In the genomic region with DNA sequence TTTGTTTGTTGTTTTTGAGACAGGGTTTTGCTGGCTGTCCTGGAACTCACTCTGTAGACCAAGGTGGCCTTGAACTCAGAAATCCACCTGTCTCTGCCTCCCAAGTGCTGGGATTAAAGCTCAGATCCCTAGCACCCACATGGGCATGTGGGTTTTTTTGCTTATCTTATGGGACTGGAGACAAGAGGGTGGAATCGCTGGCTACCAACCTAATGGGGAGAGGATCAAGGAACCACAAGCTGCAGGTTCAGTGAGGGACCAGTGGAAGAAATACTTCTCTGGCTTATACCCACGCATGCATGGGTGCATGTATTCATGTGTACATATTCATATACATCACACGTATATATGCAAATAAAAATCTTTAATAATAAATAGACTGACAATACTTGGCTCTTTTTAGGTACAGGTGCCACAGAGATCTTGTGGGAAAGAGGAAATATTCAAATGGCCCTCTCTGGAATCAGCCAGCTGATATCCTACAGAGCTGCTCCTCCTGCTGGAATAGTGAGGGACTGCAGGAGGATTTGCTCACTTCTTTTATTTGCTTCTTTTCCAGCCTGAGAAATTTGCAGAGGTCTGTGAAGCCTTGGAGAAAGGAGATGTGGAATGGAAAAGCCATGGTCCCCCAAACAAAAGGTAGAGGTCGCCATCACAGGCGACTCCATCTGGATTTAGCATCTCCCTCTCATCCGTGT, we compare ENCODE assay signal across 8 mouse cellular contexts. TPM values are rescaled to one million over a fixed set of nuclear protein-coding genes. Genes with fewer than 3 reads are reported as not detected.
A peak's percentile ranks its signal among the peaks of the same experiment; 100 is the strongest.
DNase-seq lines count a peak whose midpoint lies in the region; ATAC-seq and TF ChIP-seq lines count a peak whose summit lies in the region.

No protein-coding gene starts in this region.

- 67% methylated on average over 6 of the region's 6 CpGs for WGBS in midbrain, embryonic 11.5 days
- WGBS in midbrain, embryonic 15.5 days: 54% methylated on average over 6 of the region's 6 CpGs
- WGBS in cerebellum, adult 2 months: 65% methylated on average over 6 of the region's 6 CpGs

- H3K4me2 ChIP-seq in midbrain, embryonic 11.5 days: no peak overlapping the region
- no peak overlapping the region for H3K4me2 ChIP-seq in midbrain, embryonic 15.5 days

- ATAC-seq in midbrain, embryonic 11.5 days (ENCODE audit: low FRiP score): no peak
- no peak for ATAC-seq in midbrain, embryonic 15.5 days (replicated peaks)
- peak; percentile 67 for ATAC-seq in granulocyte monocyte progenitor cell, adult 5-6 weeks (replicated peaks; ENCODE audit: poor library complexity, severe bottlenecking)

- no peak for TF ChIP-seq POLR2A in cerebellum, adult 2 months (IDR thresholded peaks at IDR 0.05; ENCODE audit: borderline replicate concordance, insufficient read depth, low read length)

- peaks cover 3% of the 10 kb centered on the region; the same call in 1 of the 2 replicates for H3K36me3 ChIP-seq in midbrain, embryonic 11.5 days (ENCODE audit: control insufficient read depth, insufficient read depth, low read length)
- peaks cover 41% of the 10 kb centered on the region; the same call in 1 of the 2 replicates for H3K36me3 ChIP-seq in midbrain, embryonic 15.5 days (replicated peaks)

- H3K9ac ChIP-seq in midbrain, embryonic 11.5 days (ENCODE audit: low read length): no peak overlapping the region
- H3K9ac ChIP-seq in midbrain, embryonic 15.5 days: no peak overlapping the region

- no peaks in the 10 kb centered on the region for H3K27me3 ChIP-seq in midbrain, embryonic 11.5 days (ENCODE audit: control insufficient read depth, insufficient read depth, low read length)
- no peaks in the 10 kb centered on the region for H3K27me3 ChIP-seq in midbrain, embryonic 15.5 days (replicated peaks)
- no peaks in the 10 kb centered on the region for H3K27me3 ChIP-seq in cerebellum, adult 2 months (ENCODE audit: control insufficient read depth, insufficient read depth, low read length)

- H3K27ac ChIP-seq in midbrain, embryonic 11.5 days (ENCODE audit: low read depth, low read length): no peak overlapping the region
- no peak overlapping the region for H3K27ac ChIP-seq in midbrain, embryonic 15.5 days
- H3K27ac ChIP-seq in cerebellum, adult 2 months (ENCODE audit: insufficient read depth, low read length): no peak overlapping the region

- H3K4me3 ChIP-seq in midbrain, embryonic 11.5 days (ENCODE audit: low read depth, low read length): no peak overlapping the region
- H3K4me3 ChIP-seq in midbrain, embryonic 15.5 days: no peak overlapping the region
- no peak overlapping the region for H3K4me3 ChIP-seq in cerebellum, adult 2 months (replicated peaks; ENCODE audit: insufficient read depth, low read depth, low read length)

- no peaks in the 10 kb centered on the region for H3K9me3 ChIP-seq in midbrain, embryonic 11.5 days (ENCODE audit: control insufficient read depth, low read length)
- no peaks in the 10 kb centered on the region for H3K9me3 ChIP-seq in midbrain, embryonic 15.5 days

- peak; percentile 55; the same call in 1 of the 2 replicates for TF ChIP-seq CTCF in cerebellum, adult 2 months (IDR thresholded peaks at IDR 0.05; ENCODE audit: borderline replicate concordance, insufficient read depth, low read depth, low read length)

- peak; percentile 39 to 48 for DNase-seq in adrenal gland, adult 18-20 months (ENCODE audit: low spot score in 2 of 2)
- DNase-seq in adrenal gland, postnatal 4 days (ENCODE audit: low spot score in 2 of 2): no peak
- DNase-seq in midbrain, embryonic 11.5 days (ENCODE audit: low spot score, missing footprints): peak; percentile 94
- peak; percentile 37 to 57 for DNase-seq in cerebellum, adult 2 months
- DNase-seq in left cerebral cortex, postnatal 4 days: peak; percentile 56
- peak; percentile 82 for DNase-seq in retina, embryonic 14.5 days (ENCODE audit: low spot score)

- H3K4me1 ChIP-seq in midbrain, embryonic 11.5 days (ENCODE audit: control insufficient read depth, insufficient read depth, low read length): no peaks in the 10 kb centered on the region
- H3K4me1 ChIP-seq in midbrain, embryonic 15.5 days: no peaks in the 10 kb centered on the region
- no peaks in the 10 kb centered on the region for H3K4me1 ChIP-seq in cerebellum, adult 2 months (ENCODE audit: control insufficient read depth, insufficient read depth, low read length)

- intact Hi-C loops in left cerebral cortex, postnatal 4 days (cut with DNase I): no loop called here

RNA-seq across cellular contexts. Expression of a gene that starts 20.3 kb away (rescaled TPM):
- total RNA-seq in adrenal gland, adult 18-20 months (2021): 10 to 100 TPM; 19.5 to 20.1 TPM
- 10 to 100 TPM; 12.1 to 14.8 TPM for total RNA-seq in adrenal gland, postnatal 4 days (2021)
- 11.1 and 11.6 TPM in 2 replicates for polyA plus RNA-seq in midbrain, embryonic 11.5 days (2014; fragmentation: Nextera tagmentation; extraction: Ambion mirVana)
- 14.7 and 21.6 TPM in 2 replicates for polyA plus RNA-seq in midbrain, embryonic 15.5 days (2015; fragmentation: Nextera tagmentation; extraction: Ambion mirVana)
- polyA plus RNA-seq in cerebellum, adult 2 months (2012; rRNA removed): 44.2 and 46.0 TPM in 2 replicates
- total RNA-seq in granulocyte monocyte progenitor cell, adult 5-6 weeks (2014; fragmentation: Nextera tagmentation): 36.1 and 38.6 TPM in 2 replicates
- total RNA-seq in granulocyte monocyte progenitor cell, adult 5-6 weeks (2017): 19.7 and 21.8 TPM in 2 replicates
- 10 to 100 TPM; 23.6 to 25.8 TPM for total RNA-seq in left cerebral cortex, postnatal 4 days (2021)

RNA-seq across cellular contexts. Expression of a gene that starts 20.5 kb away (rescaled TPM):
- total RNA-seq in adrenal gland, adult 18-20 months (2021): 10 to 100 TPM; 29.4 to 33.1 TPM
- total RNA-seq in adrenal gland, postnatal 4 days (2021): 10 to 100 TPM; 61.4 to 63.6 TPM
- 198 and 200 TPM in 2 replicates for polyA plus RNA-seq in midbrain, embryonic 11.5 days (2014; fragmentation: Nextera tagmentation; extraction: Ambion mirVana)
- 85.8 and 86.7 TPM in 2 replicates for polyA plus RNA-seq in midbrain, embryonic 15.5 days (2015; fragmentation: Nextera tagmentation; extraction: Ambion mirVana)
- polyA plus RNA-seq in cerebellum, adult 2 months (2012; rRNA removed): 31.3 and 32.5 TPM in 2 replicates
- 115 and 133 TPM in 2 replicates for total RNA-seq in granulocyte monocyte progenitor cell, adult 5-6 weeks (2014; fragmentation: Nextera tagmentation)
- 140 and 162 TPM in 2 replicates for total RNA-seq in granulocyte monocyte progenitor cell, adult 5-6 weeks (2017)
- 10 to 100 TPM; 74.9 to 79.0 TPM for total RNA-seq in left cerebral cortex, postnatal 4 days (2021)

RNA-seq across cellular contexts. Expression of a gene that starts 41.4 kb away (rescaled TPM):
- 10 to 100 TPM; 20.1 to 21.4 TPM for total RNA-seq in adrenal gland, adult 18-20 months (2021)
- total RNA-seq in adrenal gland, postnatal 4 days (2021): 10 to 100 TPM; 29.4 to 29.6 TPM
- polyA plus RNA-seq in midbrain, embryonic 11.5 days (2014; fragmentation: Nextera tagmentation; extraction: Ambion mirVana): 21.3 and 26.6 TPM in 2 replicates
- polyA plus RNA-seq in midbrain, embryonic 15.5 days (2015; fragmentation: Nextera tagmentation; extraction: Ambion mirVana): 25.0 and 26.9 TPM in 2 replicates
- polyA plus RNA-seq in cerebellum, adult 2 months (2012; rRNA removed): 54.9 and 60.2 TPM in 2 replicates
- total RNA-seq in granulocyte monocyte progenitor cell, adult 5-6 weeks (2014; fragmentation: Nextera tagmentation): 3.8 and 17.6 TPM in 2 replicates
- total RNA-seq in granulocyte monocyte progenitor cell, adult 5-6 weeks (2017): 5.1 and 15.6 TPM in 2 replicates
- total RNA-seq in left cerebral cortex, postnatal 4 days (2021): 10 to 100 TPM; 15.8 to 16.1 TPM

RNA-seq across cellular contexts. Expression of a gene that starts 44.7 kb away (rescaled TPM):
- 100 to 1,000 TPM; 174 to 283 TPM for total RNA-seq in adrenal gland, adult 18-20 months (2021)
- 100 to 1,000 TPM; 142 to 152 TPM for total RNA-seq in adrenal gland, postnatal 4 days (2021)
- polyA plus RNA-seq in midbrain, embryonic 11.5 days (2014; fragmentation: Nextera tagmentation; extraction: Ambion mirVana): 56.8 and 64.7 TPM in 2 replicates
- 74.9 and 79.0 TPM in 2 replicates for polyA plus RNA-seq in midbrain, embryonic 15.5 days (2015; fragmentation: Nextera tagmentation; extraction: Ambion mirVana)
- 139 and 144 TPM in 2 replicates for polyA plus RNA-seq in cerebellum, adult 2 months (2012; rRNA removed)
- total RNA-seq in granulocyte monocyte progenitor cell, adult 5-6 weeks (2014; fragmentation: Nextera tagmentation): 32.8 and 34.2 TPM in 2 replicates
- 55.4 and 73.8 TPM in 2 replicates for total RNA-seq in granulocyte monocyte progenitor cell, adult 5-6 weeks (2017)
- 100 to 1,000 TPM; 111 to 113 TPM for total RNA-seq in left cerebral cortex, postnatal 4 days (2021)

Comparison
In these comparisons a context has a peak if more than half of its experiments do, and no peak if none do; other contexts are left out.
1. DNase-seq: peak in adrenal gland, adult 18-20 months (2 of 2), midbrain, embryonic 11.5 days (single experiment), cerebellum, adult 2 months (2 of 2), left cerebral cortex, postnatal 4 days (single experiment) and retina, embryonic 14.5 days (single experiment); none in adrenal gland, postnatal 4 days (0 of 2).